Mouse (Mus musculus): Measurements from ENCODE around the gene Sp9.

- TF ChIP-seq POLR2A (IDR thresholded peaks at IDR 0.05; ENCODE audit: borderline replicate concordance, control insufficient read depth, low read depth, low read length) (no peak), CTCF (IDR thresholded peaks at IDR 0.05; ENCODE audit: control insufficient read depth, insufficient read depth, low read length) (no peak)
These were observed 41.4 kb downstream of the Sp9 start for GRCm38 (mm10) chr2:73313117-73313501.
